Mouse (Mus musculus) hindbrain, postnatal 0 days (tissue): Measurements from ENCODE around the gene Tsr1. TPM values are rescaled to one million over a fixed set of nuclear protein-coding genes. Genes with fewer than 3 reads are reported as not detected.

Experiments used
- ATAC-seq: fragments of 200-750 bp; cut with Nextera tagmentation; 2 replicates; pipeline ENCODE4 v1.8.0; 2017; ENCODE audit warnings: mild to moderate bottlenecking, moderate TSS enrichment, moderate library complexity
- DNase-seq: peaks from one replicate; pipeline ENCODE4 v3.0.0-alpha.2; 2015; ENCODE audit warnings: low spot score
- H3K27ac ChIP-seq: fragments of 300-500 bp; sonication (generic); 2 replicates; pipeline ENCODE4 v1.5.1; 2014; ENCODE audit warnings: mild to moderate bottlenecking
- H3K27me3 ChIP-seq: fragments of 300-500 bp; sonication (generic); 2 replicates; pipeline ENCODE4 v1.6.1; 2014; ENCODE audit warnings: low read length, mixed read lengths; ENCODE audit not compliant: insufficient read depth
- H3K36me3 ChIP-seq: fragments of 300-500 bp; sonication (generic); 2 replicates; pipeline ENCODE4 v1.6.1; 2014; ENCODE audit warnings: low read length, mixed read lengths; ENCODE audit not compliant: insufficient read depth
- H3K4me1 ChIP-seq: fragments of 300-500 bp; sonication (generic); 2 replicates; pipeline ENCODE4 v1.6.1; 2014; ENCODE audit warnings: antibody characterized with exemption, low read length, mixed read lengths; ENCODE audit not compliant: insufficient read depth
- H3K4me2 ChIP-seq: fragments of 300-500 bp; sonication (generic); 2 replicates; pipeline ENCODE4 v1.6.1; 2014; ENCODE audit warnings: low read depth, mild to moderate bottlenecking, low read length, moderate library complexity, mixed read lengths
- H3K4me3 ChIP-seq: fragments of 300-500 bp; sonication (generic); 2 replicates; pipeline ENCODE4 v1.5.1; 2014; ENCODE audit warnings: low read length
- H3K9ac ChIP-seq: fragments of 300-500 bp; sonication (generic); replicated peaks from 2 replicates; pipeline ENCODE4 v1.6.1; 2014; ENCODE audit warnings: mild to moderate bottlenecking, low read length, moderate library complexity, mixed read lengths
- H3K9me3 ChIP-seq: fragments of 300-500 bp; sonication (generic); 2 replicates; pipeline ENCODE4 v1.6.1; 2016; ENCODE audit warnings: low read length, mixed read lengths
- CTCF ChIP-seq: IDR thresholded peaks from 2 replicates; pipeline ENCODE4 v1.5.1; 2016; ENCODE audit warnings: antibody characterized with exemption, control low read depth, low read depth
- WGBS: fragments of 180-500 bp; shearing (Covaris S2); extraction: QIAGEN DNeasy Blood & Tissue Kit; methylation state at CpG from one replicate; pipeline ENCODE4 v1.1.7; 2014; 5-methylcytosine and 5-hydroxymethylcytosine counted together
- polyA plus RNA-seq: library from polyadenylated mRNA; unstranded; fragments of >200 nt; fragmentation: Nextera tagmentation; extraction: Ambion mirVana; gene quantifications from 2 replicates; pipeline ENCODE4 v1.2.1, GENCODE M21; 2015
- total RNA-seq: library from RNA; depleted of rRNA; stranded (reverse); fragments of >200 nt; gene quantifications from 2 replicates; pipeline ENCODE4 v1.2.3, GENCODE M21; 2014

Gene Tsr1
- total and polyA plus RNA-seq, 2 experiments from 2014 or later, result 20.3 to 22.0 TPM

DNA sequence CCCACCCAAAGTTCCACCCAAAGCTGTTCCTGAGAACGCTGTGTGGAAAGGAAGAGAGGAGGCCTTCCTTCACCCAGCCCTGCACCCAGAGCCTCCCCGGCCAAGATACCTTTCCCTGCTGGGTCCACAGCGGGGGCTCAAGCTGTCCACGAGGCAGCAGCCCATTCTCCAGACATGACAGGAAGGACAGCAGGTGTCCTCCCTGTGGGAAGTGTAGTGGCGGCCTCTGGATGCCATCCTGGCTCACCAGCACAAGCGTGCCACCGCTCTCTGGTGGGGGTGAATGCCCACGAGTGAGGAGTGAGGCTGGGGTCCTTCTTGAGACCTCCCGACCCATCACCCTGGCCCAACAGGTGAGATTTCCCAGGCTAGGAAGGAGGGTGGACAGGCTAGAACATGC, 32.6 kb upstream of the Tsr1 start:
- H3K27ac ChIP-seq, result no peak overlapping the region
- no peak overlapping the region for H3K4me2 ChIP-seq
- no peaks in the 10 kb centered on the region for H3K9me3 ChIP-seq
- no peaks in the 10 kb centered on the region for H3K27me3 ChIP-seq
- ATAC-seq (no peak), DNase-seq (no peak)
- H3K4me3 ChIP-seq, result no peak overlapping the region
- H3K9ac ChIP-seq, result no peak overlapping the region
- no peak for TF ChIP-seq CTCF
- peaks cover 35% of the 10 kb centered on the region; the same call in 1 of the 2 replicates for H3K36me3 ChIP-seq
- WGBS, result 79% methylated on average over 9 of the region's 9 CpGs
- peaks cover 7% of the 10 kb centered on the region for H3K4me1 ChIP-seq

GRCm38 (mm10) chr11:74866640-74867039, 31.2 kb upstream of the Tsr1 start:
- WGBS, result 46% methylated on average over 4 of the region's 4 CpGs
- Histone ChIP-seq H3K27ac (peak overlapping the region; percentile 15; the same call in 1 of the 2 replicates), H3K9me3 (no peaks in the 10 kb centered on the region), H3K4me2 (no peak overlapping the region), H3K4me1 (peaks cover 11% of the 10 kb centered on the region), H3K36me3 (peaks cover 32% of the 10 kb centered on the region; the same call in 1 of the 2 replicates), H3K4me3 (no peak overlapping the region), H3K27me3 (no peaks in the 10 kb centered on the region), H3K9ac (no peak overlapping the region)
- no peak for TF ChIP-seq CTCF
- ATAC-seq (peak; percentile 70), DNase-seq (peak; percentile 86)

GRCm38 (mm10) chr11:74867181-74867580, 30.7 kb upstream of the Tsr1 start:
- TF ChIP-seq CTCF, result no peak
- H3K27me3 ChIP-seq, result no peaks in the 10 kb centered on the region
- H3K27ac ChIP-seq, result peak overlapping the region; percentile 15; the same call in 1 of the 2 replicates
- peaks cover 27% of the 10 kb centered on the region; the same call in 1 of the 2 replicates for H3K36me3 ChIP-seq
- H3K4me1 ChIP-seq, result peaks cover 11% of the 10 kb centered on the region
- no peak overlapping the region for H3K9ac ChIP-seq
- peak; percentile 41 for DNase-seq
- no peak overlapping the region for H3K4me2 ChIP-seq
- ATAC-seq, result peak; percentile 51
- H3K4me3 ChIP-seq, result no peak overlapping the region
- 44% methylated on average over 2 of the region's 2 CpGs for WGBS
- no peaks in the 10 kb centered on the region for H3K9me3 ChIP-seq

- TF ChIP-seq CTCF, result no peak
- H3K4me2 ChIP-seq, result no peak overlapping the region
- peaks cover 11% of the 10 kb centered on the region for H3K4me1 ChIP-seq
- peaks cover 25% of the 10 kb centered on the region; the same call in 1 of the 2 replicates for H3K36me3 ChIP-seq
- H3K27ac ChIP-seq, result no peak overlapping the region
- DNase-seq (no peak), ATAC-seq (no peak)
- H3K9me3 ChIP-seq, result no peaks in the 10 kb centered on the region
- WGBS, result 76% methylated on average over 13 of the region's 13 CpGs
- H3K27me3 ChIP-seq, result no peaks in the 10 kb centered on the region
- no peak overlapping the region for H3K9ac ChIP-seq
- H3K4me3 ChIP-seq, result no peak overlapping the region
These were observed 29.7 kb upstream of the Tsr1 start for GRCm38 (mm10) chr11:74868046-74868760.

DNA sequence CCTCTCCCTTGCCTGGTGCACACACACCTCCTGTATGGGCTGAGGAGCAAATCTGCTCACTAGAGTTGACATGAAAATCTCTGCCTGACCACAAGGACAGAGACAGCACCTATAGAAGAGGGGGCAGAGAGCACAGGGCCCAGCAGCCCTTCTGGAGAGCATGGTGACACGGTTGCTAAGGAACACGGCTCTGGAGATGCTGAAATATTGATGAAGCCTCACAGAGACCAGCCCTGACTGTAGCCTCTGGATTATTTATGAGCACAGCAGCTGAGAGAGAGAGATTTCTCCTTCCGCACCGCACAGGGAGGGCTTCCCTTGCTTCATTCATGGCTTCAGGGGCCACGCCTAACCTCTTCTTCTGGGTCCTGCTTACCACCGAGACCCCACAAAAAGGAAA, 28.3 kb upstream of the Tsr1 start:
- no peak for TF ChIP-seq CTCF
- Histone ChIP-seq H3K4me3 (no peak overlapping the region), H3K27me3 (no peaks in the 10 kb centered on the region), H3K36me3 (peaks cover 19% of the 10 kb centered on the region; the same call in 1 of the 2 replicates), H3K9me3 (no peaks in the 10 kb centered on the region), H3K27ac (peak overlapping the region; percentile 16; the same call in 1 of the 2 replicates), H3K9ac (no peak overlapping the region), H3K4me2 (no peak overlapping the region), H3K4me1 (peaks cover 11% of the 10 kb centered on the region)
- peak; percentile 22 for DNase-seq
- ATAC-seq, result no peak
- WGBS, result 69% methylated on average over 6 of the region's 6 CpGs

GRCm38 (mm10) chr11:74870544-74870943, 27.3 kb upstream of the Tsr1 start:
- no peaks in the 10 kb centered on the region for H3K9me3 ChIP-seq
- no peak overlapping the region for H3K4me2 ChIP-seq

More at GRCm38 (mm10) chr11:74870544-74870943, 27.3 kb upstream of the Tsr1 start:
- TF ChIP-seq CTCF, result no peak
- H3K4me3 ChIP-seq, result no peak overlapping the region
- H3K4me1 ChIP-seq, result peaks cover 11% of the 10 kb centered on the region
- H3K27me3 ChIP-seq, result no peaks in the 10 kb centered on the region
- H3K9ac ChIP-seq, result no peak overlapping the region
- H3K36me3 ChIP-seq, result peaks cover 11% of the 10 kb centered on the region; the same call in 1 of the 2 replicates
- WGBS, result 72% methylated on average over 4 of the region's 4 CpGs
- DNase-seq (no peak), ATAC-seq (no peak)
- H3K27ac ChIP-seq, result 0 out of 2 replicates have a peak overlapping the region, but pooled peaks have one; percentile 16
